Mouse (Mus musculus) midbrain, embryonic 16.5 days (tissue): ENCODE results near the gene Ankrd33. TPM values are rescaled to one million over a fixed set of nuclear protein-coding genes. Genes with fewer than 3 reads are reported as not detected.

ENCODE experiments used
- ATAC-seq: fragments of 200-750 bp; cut with Nextera tagmentation; 2 replicates; pipeline ENCODE4 v1.8.0; 2017; ENCODE audit warnings: moderate TSS enrichment
- H3K27ac ChIP-seq: fragments of 300-500 bp; sonication (generic); 2 replicates; pipeline ENCODE4 v1.5.1; 2014; ENCODE audit warnings: mild to moderate bottlenecking, low read length, mixed read lengths
- H3K27me3 ChIP-seq: fragments of 300-500 bp; sonication (generic); 2 replicates; pipeline ENCODE4 v1.6.1; 2014; ENCODE audit warnings: low read depth, low read length, mixed read lengths; ENCODE audit not compliant: control insufficient read depth, insufficient read depth
- H3K36me3 ChIP-seq: fragments of 300-500 bp; sonication (generic); 2 replicates; pipeline ENCODE4 v1.6.1; 2014; ENCODE audit warnings: mild to moderate bottlenecking, low read length, moderate library complexity, mixed read lengths; ENCODE audit not compliant: control insufficient read depth, insufficient read depth
- H3K4me1 ChIP-seq: fragments of 300-500 bp; sonication (generic); 2 replicates; pipeline ENCODE4 v1.6.1; 2014; ENCODE audit warnings: mild to moderate bottlenecking, low read length, mixed read lengths; ENCODE audit not compliant: control insufficient read depth, insufficient read depth
- H3K4me2 ChIP-seq: fragments of 300-500 bp; sonication (generic); 2 replicates; pipeline ENCODE4 v1.6.1; 2014; ENCODE audit warnings: mild to moderate bottlenecking, low read length, mixed read lengths
- H3K4me3 ChIP-seq: fragments of 300-500 bp; sonication (generic); 2 replicates; pipeline ENCODE4 v1.5.1; 2014; ENCODE audit warnings: low read depth, mild to moderate bottlenecking, low read length, moderate library complexity, mixed read lengths
- H3K9ac ChIP-seq: fragments of 300-500 bp; sonication (generic); 2 replicates; pipeline ENCODE4 v1.6.1; 2014; ENCODE audit warnings: low read depth, low read length, mixed read lengths
- H3K9me3 ChIP-seq: fragments of 300-500 bp; sonication (generic); replicated peaks from 2 replicates; pipeline ENCODE4 v1.6.1; 2014; ENCODE audit warnings: mild to moderate bottlenecking, low read length, mixed read lengths; ENCODE audit not compliant: control insufficient read depth, poor library complexity, severe bottlenecking
- WGBS: fragments of 180-500 bp; shearing (Covaris S2); extraction: QIAGEN DNeasy Blood & Tissue Kit; methylation state at CpG from one replicate; pipeline ENCODE4 v1.1.7; 2014; 5-methylcytosine and 5-hydroxymethylcytosine counted together
- polyA plus RNA-seq: library from polyadenylated mRNA; unstranded; fragments of >200 nt; fragmentation: Nextera tagmentation; extraction: Ambion mirVana; gene quantifications from 2 replicates; pipeline ENCODE4 v1.2.1, GENCODE M21; 2015

The Ankrd33 gene
- polyA plus RNA-seq, 1 experiment from 2014 or later, result not detected

GRCm38 (mm10) chr15:101093988-101094387 is 21.6 kb upstream of the Ankrd33 start:
- no peak for ATAC-seq
- Histone ChIP-seq H3K27ac (no peak overlapping the region), H3K4me1 (peaks cover 19% of the 10 kb centered on the region), H3K4me3 (no peak overlapping the region), H3K27me3 (no peaks in the 10 kb centered on the region), H3K4me2 (no peak overlapping the region), H3K36me3 (no peaks in the 10 kb centered on the region), H3K9ac (no peak overlapping the region), H3K9me3 (no peaks in the 10 kb centered on the region)
- WGBS, result 34% methylated on average over 6 of the region's 6 CpGs

DNA sequence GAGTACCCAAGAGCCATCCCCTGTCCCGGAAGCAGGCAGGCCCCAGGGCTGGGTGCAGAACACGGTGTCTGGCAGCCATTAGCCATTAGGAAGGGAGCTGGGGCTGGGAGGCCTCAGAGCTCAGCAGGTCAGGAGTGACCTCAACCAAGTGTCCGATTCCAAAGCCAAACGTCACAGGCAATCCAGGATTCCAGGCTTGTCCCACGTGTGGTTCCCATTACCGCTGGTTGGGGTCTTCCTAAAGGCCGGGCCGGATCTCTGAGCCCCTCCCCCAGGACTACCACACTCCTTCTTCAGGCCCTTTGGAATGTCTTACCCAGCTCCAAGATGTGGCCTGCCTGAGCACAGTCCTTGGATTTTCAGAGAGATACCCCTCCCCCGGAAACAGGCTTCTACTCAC is 20.6 kb upstream of the Ankrd33 start:
- H3K4me3 ChIP-seq, result no peak overlapping the region
- WGBS, result 70% methylated on average over 9 of the region's 9 CpGs

GRCm38 (mm10) chr15:101095392-101095791 is 20.2 kb upstream of the Ankrd33 start:
- H3K27ac ChIP-seq, result no peak overlapping the region
- H3K4me2 ChIP-seq, result no peak overlapping the region
- H3K4me3 ChIP-seq, result no peak overlapping the region
- H3K36me3 ChIP-seq, result no peaks in the 10 kb centered on the region
- WGBS, result 56% methylated on average over 3 of the region's 3 CpGs
- H3K4me1 ChIP-seq, result peaks cover 19% of the 10 kb centered on the region
- no peaks in the 10 kb centered on the region for H3K27me3 ChIP-seq
- ATAC-seq, result no peak
- H3K9me3 ChIP-seq, result no peaks in the 10 kb centered on the region
- H3K9ac ChIP-seq, result no peak overlapping the region

More for the DNA sequence above, 20.6 kb upstream of the Ankrd33 start:
- ATAC-seq, result no peak
- no peaks in the 10 kb centered on the region for H3K36me3 ChIP-seq
- H3K4me2 ChIP-seq, result no peak overlapping the region
- no peak overlapping the region for H3K9ac ChIP-seq
- H3K4me1 ChIP-seq, result peaks cover 19% of the 10 kb centered on the region
- H3K9me3 ChIP-seq, result no peaks in the 10 kb centered on the region
- no peak overlapping the region for H3K27ac ChIP-seq
- H3K27me3 ChIP-seq, result no peaks in the 10 kb centered on the region

GRCm38 (mm10) chr15:101097985-101098651 is 17.4 kb upstream of the Ankrd33 start:
- no peaks in the 10 kb centered on the region for H3K27me3 ChIP-seq
- no peak for ATAC-seq
- no peaks in the 10 kb centered on the region for H3K9me3 ChIP-seq
- H3K27ac ChIP-seq, result no peak overlapping the region
- 0 out of 2 replicates have a peak overlapping the region, but pooled peaks have one; percentile 3 for H3K4me3 ChIP-seq
- peak overlapping the region; percentile 53 for H3K9ac ChIP-seq
- 5% methylated on average over 28 of the region's 28 CpGs for WGBS
- no peaks in the 10 kb centered on the region for H3K36me3 ChIP-seq
- peak overlapping the region; percentile 44 for H3K4me2 ChIP-seq
- H3K4me1 ChIP-seq, result peaks cover 12% of the 10 kb centered on the region

GRCm38 (mm10) chr15:101100996-101101395 is 14.6 kb upstream of the Ankrd33 start:
- H3K9ac ChIP-seq, result no peak overlapping the region
- ATAC-seq, result no peak
- no peak overlapping the region for H3K4me3 ChIP-seq
- WGBS, result 89% methylated on average over 3 of the region's 3 CpGs
- no peaks in the 10 kb centered on the region for H3K36me3 ChIP-seq
- no peak overlapping the region for H3K27ac ChIP-seq
- no peaks in the 10 kb centered on the region for H3K9me3 ChIP-seq
- H3K4me2 ChIP-seq, result no peak overlapping the region
- no peaks in the 10 kb centered on the region for H3K27me3 ChIP-seq
- H3K4me1 ChIP-seq, result peaks cover 8% of the 10 kb centered on the region

- 84% methylated on average over 9 of the region's 9 CpGs for WGBS
- no peak for ATAC-seq
Measured at GRCm38 (mm10) chr15:101103605-101104304, 11.8 kb upstream of the Ankrd33 start.

GRCm38 (mm10) chr15:101105496-101105994 is 10.0 kb upstream of the Ankrd33 start:
- no peaks in the 10 kb centered on the region for H3K4me1 ChIP-seq
- H3K27ac ChIP-seq, result no peak overlapping the region
- H3K9ac ChIP-seq, result no peak overlapping the region
- no peaks in the 10 kb centered on the region for H3K27me3 ChIP-seq
- ATAC-seq, result no peak
- no peaks in the 10 kb centered on the region for H3K36me3 ChIP-seq
- H3K4me3 ChIP-seq, result no peak overlapping the region
- WGBS, result 19% methylated on average over 12 of the region's 12 CpGs
- H3K4me2 ChIP-seq, result no peak overlapping the region
- H3K9me3 ChIP-seq, result no peaks in the 10 kb centered on the region

More at GRCm38 (mm10) chr15:101103605-101104304, 11.8 kb upstream of the Ankrd33 start:
- Histone ChIP-seq H3K9me3 (no peaks in the 10 kb centered on the region), H3K27me3 (no peaks in the 10 kb centered on the region), H3K9ac (no peak overlapping the region), H3K4me3 (no peak overlapping the region), H3K4me1 (no peaks in the 10 kb centered on the region), H3K36me3 (no peaks in the 10 kb centered on the region), H3K27ac (no peak overlapping the region), H3K4me2 (no peak overlapping the region)

GRCm38 (mm10) chr15:101106011-101106410 is 9.5 kb upstream of the Ankrd33 start:
- no peak overlapping the region for H3K4me3 ChIP-seq
- H3K9me3 ChIP-seq, result no peaks in the 10 kb centered on the region
- no peak overlapping the region for H3K4me2 ChIP-seq
- H3K27me3 ChIP-seq, result no peaks in the 10 kb centered on the region
- no peaks in the 10 kb centered on the region for H3K36me3 ChIP-seq
- no peak overlapping the region for H3K9ac ChIP-seq
- no peak overlapping the region for H3K27ac ChIP-seq
- WGBS, result 83% methylated on average over 10 of the region's 10 CpGs
- no peak for ATAC-seq
- H3K4me1 ChIP-seq, result no peaks in the 10 kb centered on the region
